Mouse (Mus musculus): ENCODE data around the gene Mast4. TPM values are rescaled to one million over a fixed set of nuclear protein-coding genes. Genes with fewer than 3 reads are reported as not detected.

Mast4 gene
- polyA plus RNA-seq, 1 experiment = 10.8 TPM

DNA sequence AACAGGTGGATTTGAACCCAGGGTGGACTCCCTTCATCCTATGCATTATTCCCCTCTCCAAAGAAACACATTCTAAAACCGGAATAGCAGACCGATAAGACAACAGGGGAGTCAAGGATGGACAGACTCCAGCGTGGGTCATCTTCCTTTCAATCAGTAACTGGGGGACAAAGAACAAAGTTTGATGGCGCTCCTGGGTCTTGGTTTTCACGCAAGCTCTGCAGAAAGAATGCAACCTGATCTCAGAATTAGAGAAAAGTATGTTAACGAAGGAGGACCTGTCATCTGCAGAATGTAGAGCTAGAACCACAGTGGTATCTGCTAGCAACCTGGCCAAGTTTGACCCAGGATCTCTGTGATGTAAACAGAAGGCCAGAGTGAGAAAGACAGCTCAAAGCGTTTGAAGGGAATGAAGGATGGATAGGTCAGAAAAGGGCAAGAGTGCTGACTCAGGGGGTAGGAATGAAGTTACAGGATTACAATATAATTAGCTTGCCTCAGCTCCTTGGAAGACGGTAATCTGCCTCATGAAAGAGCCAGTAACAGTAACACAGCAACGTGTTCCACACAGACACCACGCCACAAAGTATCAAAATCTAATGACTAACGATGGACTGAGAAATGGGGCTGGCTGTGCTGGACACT lies 345.9 kb downstream of the Mast4 start:
- Histone ChIP-seq H3K36me3 (ENCODE audit: control insufficient read depth, insufficient read depth) (no peaks in the 10 kb centered on the region), H3K79me3 (ENCODE audit: low read depth) (no peaks in the 10 kb centered on the region), H3K27me3 (ENCODE audit: control insufficient read depth, insufficient read depth, insufficient read length) (no peaks in the 10 kb centered on the region), H3ac (ENCODE audit: control insufficient read depth, insufficient read length, low read depth) (no peak overlapping the region), H3K79me2 (ENCODE audit: control insufficient read depth, insufficient read depth) (no peaks in the 10 kb centered on the region), H3K4me3 (ENCODE audit: insufficient read depth, poor library complexity, severe bottlenecking) (no peak overlapping the region)
- TF ChIP-seq MYOD1 (IDR thresholded peaks at IDR 0.05; ENCODE audit: control insufficient read depth, insufficient read length, low read depth) = no peak
- TF ChIP-seq USF1 (IDR thresholded peaks at IDR 0.05; ENCODE audit: low read depth) = no peak
- no peak for TF ChIP-seq MYOG (IDR thresholded peaks at IDR 0.05; ENCODE audit: control insufficient read depth, extremely low read depth, insufficient read length)
- TF ChIP-seq FOSL1 (IDR thresholded peaks at IDR 0.05; ENCODE audit: insufficient read depth, low read length, poor library complexity, severe bottlenecking) = no peak
- no peak for TF ChIP-seq CTCF (IDR thresholded peaks at IDR 0.05; ENCODE audit: control insufficient read depth, insufficient read depth, insufficient read length)
- TF ChIP-seq CEBPB (IDR thresholded peaks at IDR 0.05; ENCODE audit: low read depth) = no peak
- no peak for TF ChIP-seq MAX (IDR thresholded peaks at IDR 0.05)

DNA sequence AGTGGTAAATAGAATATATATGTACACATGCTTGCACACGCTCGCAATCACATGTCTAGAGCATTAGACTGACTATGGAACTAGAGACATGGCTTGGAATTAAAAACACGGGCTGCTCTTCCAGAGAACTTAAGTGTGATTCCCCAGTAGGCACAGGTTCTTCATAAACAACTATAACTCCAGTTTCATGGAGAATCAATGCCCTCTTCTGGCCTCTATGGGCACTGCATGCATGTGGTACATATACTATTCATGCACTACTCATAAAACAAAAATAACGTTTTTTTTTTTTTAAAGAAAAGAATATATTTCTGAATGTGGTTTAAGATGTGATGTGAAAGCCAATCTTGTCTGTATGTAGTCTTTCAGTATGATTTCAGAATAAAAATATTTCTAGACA lies 349.7 kb downstream of the Mast4 start:
- no peak for TF ChIP-seq CTCF (IDR thresholded peaks at IDR 0.05; ENCODE audit: control insufficient read depth, insufficient read depth, insufficient read length)
- no peak for TF ChIP-seq USF1 (IDR thresholded peaks at IDR 0.05; ENCODE audit: low read depth)
- no peak for TF ChIP-seq MYOG (IDR thresholded peaks at IDR 0.05; ENCODE audit: control insufficient read depth, extremely low read depth, insufficient read length)
- no peak for TF ChIP-seq MYOD1 (IDR thresholded peaks at IDR 0.05; ENCODE audit: control insufficient read depth, insufficient read length, low read depth)
- no peak for TF ChIP-seq CEBPB (IDR thresholded peaks at IDR 0.05; ENCODE audit: low read depth)
- TF ChIP-seq FOSL1 (IDR thresholded peaks at IDR 0.05; ENCODE audit: insufficient read depth, low read length, poor library complexity, severe bottlenecking) = no peak
- no peak for TF ChIP-seq MAX (IDR thresholded peaks at IDR 0.05)
- H3K79me2 ChIP-seq (ENCODE audit: control insufficient read depth, insufficient read depth) = no peaks in the 10 kb centered on the region
- no peak overlapping the region for H3K4me3 ChIP-seq (ENCODE audit: insufficient read depth, poor library complexity, severe bottlenecking)
- H3K79me3 ChIP-seq (ENCODE audit: low read depth) = no peaks in the 10 kb centered on the region
- H3ac ChIP-seq (ENCODE audit: control insufficient read depth, insufficient read length, low read depth) = no peak overlapping the region
- no peaks in the 10 kb centered on the region for H3K36me3 ChIP-seq (ENCODE audit: control insufficient read depth, insufficient read depth)
- H3K27me3 ChIP-seq (ENCODE audit: control insufficient read depth, insufficient read depth, insufficient read length) = no peaks in the 10 kb centered on the region

DNA sequence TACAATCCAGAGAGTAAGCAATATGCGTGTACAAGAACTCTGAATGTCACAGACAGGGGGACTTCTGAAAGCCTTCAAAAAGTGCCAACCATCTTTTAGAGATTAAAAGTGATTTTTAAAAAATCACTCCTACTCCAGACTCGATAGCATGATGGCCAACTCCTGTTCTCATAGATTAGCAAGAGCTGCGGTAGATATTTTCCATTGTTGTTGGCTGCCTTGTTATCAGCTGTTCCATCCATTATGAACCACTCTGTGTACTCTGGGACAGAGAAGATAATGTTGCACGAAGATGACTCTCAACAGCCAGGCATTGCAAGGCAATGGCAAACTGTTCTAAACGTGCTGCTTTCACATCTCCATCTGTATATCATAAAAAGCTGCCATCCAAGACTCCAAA lies 360.4 kb downstream of the Mast4 start:
- Histone ChIP-seq H3K79me3 (ENCODE audit: low read depth) (no peaks in the 10 kb centered on the region), H3K27me3 (ENCODE audit: control insufficient read depth, insufficient read depth, insufficient read length) (no peaks in the 10 kb centered on the region), H3K79me2 (ENCODE audit: control insufficient read depth, insufficient read depth) (no peaks in the 10 kb centered on the region), H3K4me3 (ENCODE audit: insufficient read depth, poor library complexity, severe bottlenecking) (no peak overlapping the region), H3K36me3 (ENCODE audit: control insufficient read depth, insufficient read depth) (no peaks in the 10 kb centered on the region), H3ac (ENCODE audit: control insufficient read depth, insufficient read length, low read depth) (no peak overlapping the region)
- no peak for TF ChIP-seq MYOD1 (IDR thresholded peaks at IDR 0.05; ENCODE audit: control insufficient read depth, insufficient read length, low read depth)
- TF ChIP-seq FOSL1 (IDR thresholded peaks at IDR 0.05; ENCODE audit: insufficient read depth, low read length, poor library complexity, severe bottlenecking) = no peak
- no peak for TF ChIP-seq CEBPB (IDR thresholded peaks at IDR 0.05; ENCODE audit: low read depth)
- TF ChIP-seq CTCF (IDR thresholded peaks at IDR 0.05; ENCODE audit: control insufficient read depth, insufficient read depth, insufficient read length) = no peak
- TF ChIP-seq MAX (IDR thresholded peaks at IDR 0.05) = no peak
- no peak for TF ChIP-seq MYOG (IDR thresholded peaks at IDR 0.05; ENCODE audit: control insufficient read depth, extremely low read depth, insufficient read length)

DNA sequence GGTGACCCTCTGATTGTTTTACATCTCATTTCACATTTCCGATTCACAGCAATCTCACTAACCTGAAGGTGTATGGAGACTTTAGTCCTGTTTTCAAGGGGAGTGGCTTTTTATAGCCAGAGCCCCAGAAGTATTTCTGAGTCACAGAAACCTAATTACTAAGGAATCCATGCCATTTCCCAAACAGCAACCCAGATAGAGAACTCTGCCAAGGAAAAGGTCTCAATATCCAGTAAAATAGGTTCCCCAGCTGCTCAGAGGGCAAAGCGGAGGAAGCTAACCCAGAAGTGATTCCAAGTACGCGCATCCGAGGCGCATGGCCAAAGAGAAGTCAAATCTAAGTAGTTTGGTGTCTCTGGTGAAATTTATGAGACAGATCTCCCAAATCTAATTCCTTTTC lies 370.8 kb downstream of the Mast4 start:
- H3K79me3 ChIP-seq (ENCODE audit: low read depth) = no peaks in the 10 kb centered on the region
- TF ChIP-seq FOSL1 (IDR thresholded peaks at IDR 0.05; ENCODE audit: insufficient read depth, low read length, poor library complexity, severe bottlenecking) = no peak
- peak; percentile 16 for TF ChIP-seq MYOD1 (IDR thresholded peaks at IDR 0.05; ENCODE audit: control insufficient read depth, insufficient read length, low read depth)

DNA sequence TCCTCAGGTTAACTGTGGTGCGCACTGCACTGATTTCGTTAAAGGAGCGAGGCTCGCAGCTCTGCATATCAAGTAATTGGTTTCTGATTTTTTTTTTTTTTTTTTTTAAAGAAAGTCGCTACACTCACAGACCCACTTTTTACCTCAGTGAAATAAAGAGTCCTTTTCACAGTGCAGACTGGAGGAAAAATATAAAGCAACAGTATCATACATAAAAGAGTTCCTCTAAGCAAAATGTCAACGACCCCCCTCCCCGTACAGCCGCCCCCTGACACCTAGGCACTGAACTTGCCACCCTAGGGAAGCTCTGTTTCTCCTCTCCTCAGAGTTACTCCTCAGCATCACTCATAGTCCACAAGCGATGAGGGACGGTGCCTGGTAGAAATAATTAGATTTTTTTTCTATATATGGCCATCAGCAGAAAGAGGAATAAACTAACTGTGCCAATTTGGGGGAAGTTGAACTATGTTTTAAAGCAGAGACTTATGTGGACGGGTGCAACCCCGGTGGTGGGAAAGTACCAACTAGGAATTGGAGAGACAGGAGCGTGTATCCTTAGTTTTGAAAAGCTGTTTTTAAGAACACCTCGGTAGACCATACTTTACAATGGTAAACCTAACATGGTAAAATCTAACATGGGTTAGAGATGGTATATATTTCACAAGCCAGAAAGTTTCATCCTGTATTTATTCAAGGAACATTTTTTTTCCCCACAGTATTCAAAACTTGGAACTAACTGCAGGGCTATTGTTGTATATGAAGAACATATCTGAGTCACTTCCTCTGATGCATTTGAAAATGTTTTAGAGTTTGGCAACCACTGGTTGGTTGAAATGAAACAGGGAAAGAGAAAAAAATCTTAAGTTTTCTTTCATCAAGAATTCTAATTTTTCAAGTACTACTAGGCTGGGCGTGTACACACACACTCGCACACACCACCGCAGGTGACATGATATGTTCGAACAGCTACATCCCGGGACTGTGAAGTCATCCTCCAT lies 375.7 kb downstream of the Mast4 start:
- peaks cover 11% of the 10 kb centered on the region for H3K79me3 ChIP-seq (ENCODE audit: low read depth)
- no peaks in the 10 kb centered on the region for H3K27me3 ChIP-seq (ENCODE audit: control insufficient read depth, insufficient read depth, insufficient read length)
- peak overlapping the region; percentile 55 for H3ac ChIP-seq (ENCODE audit: control insufficient read depth, insufficient read length, low read depth)
- H3K79me2 ChIP-seq (ENCODE audit: control insufficient read depth, insufficient read depth) = peaks cover 21% of the 10 kb centered on the region
- peak overlapping the region; percentile 26 for H3K4me3 ChIP-seq (ENCODE audit: insufficient read depth, poor library complexity, severe bottlenecking)
- TF ChIP-seq MAX (IDR thresholded peaks at IDR 0.05) (no peak), MYOD1 (IDR thresholded peaks at IDR 0.05; ENCODE audit: control insufficient read depth, insufficient read length, low read depth) (no peak), MYOG (IDR thresholded peaks at IDR 0.05; ENCODE audit: control insufficient read depth, extremely low read depth, insufficient read length) (no peak), CTCF (IDR thresholded peaks at IDR 0.05; ENCODE audit: control insufficient read depth, insufficient read depth, insufficient read length) (no peak), USF1 (IDR thresholded peaks at IDR 0.05; ENCODE audit: low read depth) (no peak), FOSL1 (IDR thresholded peaks at IDR 0.05; ENCODE audit: insufficient read depth, low read length, poor library complexity, severe bottlenecking) (no peak), CEBPB (IDR thresholded peaks at IDR 0.05; ENCODE audit: low read depth) (no peak)
- no peaks in the 10 kb centered on the region for H3K36me3 ChIP-seq (ENCODE audit: control insufficient read depth, insufficient read depth)

More for the DNA sequence above, 370.8 kb downstream of the Mast4 start:
- H3K4me3 ChIP-seq (ENCODE audit: insufficient read depth, poor library complexity, severe bottlenecking) = no peak overlapping the region
- no peaks in the 10 kb centered on the region for H3K27me3 ChIP-seq (ENCODE audit: control insufficient read depth, insufficient read depth, insufficient read length)
- no peaks in the 10 kb centered on the region for H3K79me2 ChIP-seq (ENCODE audit: control insufficient read depth, insufficient read depth)
- no peaks in the 10 kb centered on the region for H3K36me3 ChIP-seq (ENCODE audit: control insufficient read depth, insufficient read depth)
- H3ac ChIP-seq (ENCODE audit: control insufficient read depth, insufficient read length, low read depth) = no peak overlapping the region

Measured in C2C12 (cell line).